Mouse (Mus musculus): ENCODE results near the gene Prune1. TPM values are rescaled to one million over a fixed set of nuclear protein-coding genes. Genes with fewer than 3 reads are reported as not detected.

Prune1 gene
- polyA plus RNA-seq, 1 experiment from 2014 or later: 10.1 TPM

- peak overlapping the region; percentile 73 for H3K4me3 ChIP-seq (ENCODE audit: low read depth, low read length)
- H3K4me2 ChIP-seq (replicated peaks; ENCODE audit: low read depth): peak overlapping the region; percentile 80
- H3K9ac ChIP-seq (ENCODE audit: low read length): peak overlapping the region; percentile 92
- peak; percentile 82 for ATAC-seq (ENCODE audit: low FRiP score, low TSS enrichment)
- no peaks in the 10 kb centered on the region for H3K9me3 ChIP-seq (ENCODE audit: control insufficient read depth, low read length)
- under 1% methylated on average over 50 of the region's 51 CpGs for WGBS
- DNase-seq (ENCODE audit: low spot score): peak; percentile 93
- no peaks in the 10 kb centered on the region for H3K27me3 ChIP-seq (ENCODE audit: control insufficient read depth, insufficient read depth, low read length)
- H3K4me1 ChIP-seq (replicated peaks; ENCODE audit: control insufficient read depth, insufficient read depth): no peaks in the 10 kb centered on the region
- TF ChIP-seq CTCF (IDR thresholded peaks at IDR 0.05; ENCODE audit: low read depth): peak; percentile 57
- no peak for TF ChIP-seq EP300 (optimal IDR thresholded peaks at IDR 0.05)
- peak overlapping the region; percentile 98 for H3K27ac ChIP-seq (replicated peaks)
- H3K36me3 ChIP-seq (ENCODE audit: control insufficient read depth, insufficient read depth, low read length): peaks cover 5% of the 10 kb centered on the region
These were observed 1.2 kb upstream of the Prune1 start for GRCm38 (mm10) chr3:95282865-95283588.

- H3K27ac ChIP-seq (replicated peaks): peak overlapping the region; percentile 98
- H3K9me3 ChIP-seq (ENCODE audit: control insufficient read depth, low read length): no peaks in the 10 kb centered on the region
- ATAC-seq (ENCODE audit: low FRiP score, low TSS enrichment) (peak; percentile 44), DNase-seq (ENCODE audit: low spot score) (peak; percentile 55)
- H3K4me2 ChIP-seq (replicated peaks; ENCODE audit: low read depth): peak overlapping the region; percentile 80
- H3K27me3 ChIP-seq (ENCODE audit: control insufficient read depth, insufficient read depth, low read length): no peaks in the 10 kb centered on the region
- no peaks in the 10 kb centered on the region; the same call in 1 of the 2 replicates for H3K36me3 ChIP-seq (ENCODE audit: control insufficient read depth, insufficient read depth, low read length)
- WGBS: 2% methylated on average over 11 of the region's 11 CpGs
- H3K4me3 ChIP-seq (ENCODE audit: low read depth, low read length): peak overlapping the region; percentile 73
- TF ChIP-seq EP300 (optimal IDR thresholded peaks at IDR 0.05) (no peak), CTCF (IDR thresholded peaks at IDR 0.05; ENCODE audit: low read depth) (no peak)
- H3K4me1 ChIP-seq (replicated peaks; ENCODE audit: control insufficient read depth, insufficient read depth): peaks cover 2% of the 10 kb centered on the region; the same call in 1 of the 2 replicates
- peak overlapping the region; percentile 92 for H3K9ac ChIP-seq (ENCODE audit: low read length)
These were observed 547 bp upstream of the Prune1 start for GRCm38 (mm10) chr3:95282381-95282864.

- Histone ChIP-seq H3K36me3 (ENCODE audit: control insufficient read depth, insufficient read depth, low read length) (no peaks in the 10 kb centered on the region), H3K27ac (replicated peaks) (peak overlapping the region; percentile 98), H3K4me2 (replicated peaks; ENCODE audit: low read depth) (peak overlapping the region; percentile 80), H3K9ac (ENCODE audit: low read length) (peak overlapping the region; percentile 91), H3K4me3 (ENCODE audit: low read depth, low read length) (peak overlapping the region; percentile 73), H3K4me1 (replicated peaks; ENCODE audit: control insufficient read depth, insufficient read depth) (peaks cover 6% of the 10 kb centered on the region; the same call in 1 of the 2 replicates), H3K27me3 (ENCODE audit: control insufficient read depth, insufficient read depth, low read length) (no peaks in the 10 kb centered on the region), H3K9me3 (ENCODE audit: control insufficient read depth, low read length) (no peaks in the 10 kb centered on the region)
- 7% methylated on average over 8 of the region's 8 CpGs for WGBS
- no peak for TF ChIP-seq EP300 (optimal IDR thresholded peaks at IDR 0.05)
- no peak for TF ChIP-seq CTCF (IDR thresholded peaks at IDR 0.05; ENCODE audit: low read depth)
- ATAC-seq (ENCODE audit: low FRiP score, low TSS enrichment) (no peak), DNase-seq (ENCODE audit: low spot score) (peak; percentile 55)
These were observed 1.1 kb downstream of the Prune1 start for GRCm38 (mm10) chr3:95280747-95281146.

- Histone ChIP-seq H3K27ac (replicated peaks) (peak overlapping the region; percentile 5; the same call in 1 of the 2 replicates), H3K36me3 (ENCODE audit: control insufficient read depth, insufficient read depth, low read length) (no peaks in the 10 kb centered on the region), H3K27me3 (ENCODE audit: control insufficient read depth, insufficient read depth, low read length) (no peaks in the 10 kb centered on the region), H3K4me3 (ENCODE audit: low read depth, low read length) (no peak overlapping the region), H3K4me2 (replicated peaks; ENCODE audit: low read depth) (no peak overlapping the region), H3K4me1 (replicated peaks; ENCODE audit: control insufficient read depth, insufficient read depth) (peaks cover 6% of the 10 kb centered on the region; the same call in 1 of the 2 replicates), H3K9ac (ENCODE audit: low read length) (no peak overlapping the region), H3K9me3 (ENCODE audit: control insufficient read depth, low read length) (no peaks in the 10 kb centered on the region)
- DNase-seq (ENCODE audit: low spot score) (no peak), ATAC-seq (ENCODE audit: low FRiP score, low TSS enrichment) (no peak)
- no peak for TF ChIP-seq CTCF (IDR thresholded peaks at IDR 0.05; ENCODE audit: low read depth)
- no peak for TF ChIP-seq EP300 (optimal IDR thresholded peaks at IDR 0.05)
- 82% methylated on average over 1 of the region's 1 CpGs for WGBS
These were observed 4.7 kb downstream of the Prune1 start for GRCm38 (mm10) chr3:95277149-95277551.

- DNase-seq (ENCODE audit: low spot score): no peak
- TF ChIP-seq EP300 (optimal IDR thresholded peaks at IDR 0.05) (no peak), CTCF (IDR thresholded peaks at IDR 0.05; ENCODE audit: low read depth) (no peak)
These were observed 5.4 kb downstream of the Prune1 start for GRCm38 (mm10) chr3:95276428-95276934.

GRCm38 (mm10) chr3:95275161-95275560 lies 6.7 kb downstream of the Prune1 start:
- H3K4me1 ChIP-seq (replicated peaks; ENCODE audit: control insufficient read depth, insufficient read depth): peaks cover 6% of the 10 kb centered on the region; the same call in 1 of the 2 replicates
- H3K36me3 ChIP-seq (ENCODE audit: control insufficient read depth, insufficient read depth, low read length): no peaks in the 10 kb centered on the region
- no peak overlapping the region for H3K4me3 ChIP-seq (ENCODE audit: low read depth, low read length)
- DNase-seq (ENCODE audit: low spot score) (no peak), ATAC-seq (ENCODE audit: low FRiP score, low TSS enrichment) (no peak)
- no peak overlapping the region; the same call in 1 of the 2 replicates for H3K27ac ChIP-seq (replicated peaks)
- TF ChIP-seq CTCF (IDR thresholded peaks at IDR 0.05; ENCODE audit: low read depth) (no peak), EP300 (optimal IDR thresholded peaks at IDR 0.05) (no peak)
- no peaks in the 10 kb centered on the region for H3K27me3 ChIP-seq (ENCODE audit: control insufficient read depth, insufficient read depth, low read length)
- H3K4me2 ChIP-seq (replicated peaks; ENCODE audit: low read depth): no peak overlapping the region
- WGBS: 61% methylated on average over 6 of the region's 6 CpGs
- no peak overlapping the region for H3K9ac ChIP-seq (ENCODE audit: low read length)
- no peaks in the 10 kb centered on the region for H3K9me3 ChIP-seq (ENCODE audit: control insufficient read depth, low read length)

More at GRCm38 (mm10) chr3:95276428-95276934, 5.4 kb downstream of the Prune1 start:
- H3K4me3 ChIP-seq (ENCODE audit: low read depth, low read length): no peak overlapping the region
- ATAC-seq (ENCODE audit: low FRiP score, low TSS enrichment): no peak
- H3K4me1 ChIP-seq (replicated peaks; ENCODE audit: control insufficient read depth, insufficient read depth): peaks cover 6% of the 10 kb centered on the region; the same call in 1 of the 2 replicates
- no peaks in the 10 kb centered on the region for H3K27me3 ChIP-seq (ENCODE audit: control insufficient read depth, insufficient read depth, low read length)
- 74% methylated on average over 5 of the region's 5 CpGs for WGBS
- H3K27ac ChIP-seq (replicated peaks): peak overlapping the region; percentile 5; the same call in 1 of the 2 replicates
- no peak overlapping the region for H3K4me2 ChIP-seq (replicated peaks; ENCODE audit: low read depth)
- no peaks in the 10 kb centered on the region for H3K9me3 ChIP-seq (ENCODE audit: control insufficient read depth, low read length)
- no peaks in the 10 kb centered on the region for H3K36me3 ChIP-seq (ENCODE audit: control insufficient read depth, insufficient read depth, low read length)
- H3K9ac ChIP-seq (ENCODE audit: low read length): no peak overlapping the region
